Mouse (Mus musculus) kidney, adult 11 months (tissue): ENCODE measurements around the gene Ednra.

Experiments
- DNase-seq: peaks from one replicate; pipeline ENCODE4 v3.0.0; 2022

The Ednra gene

DNA sequence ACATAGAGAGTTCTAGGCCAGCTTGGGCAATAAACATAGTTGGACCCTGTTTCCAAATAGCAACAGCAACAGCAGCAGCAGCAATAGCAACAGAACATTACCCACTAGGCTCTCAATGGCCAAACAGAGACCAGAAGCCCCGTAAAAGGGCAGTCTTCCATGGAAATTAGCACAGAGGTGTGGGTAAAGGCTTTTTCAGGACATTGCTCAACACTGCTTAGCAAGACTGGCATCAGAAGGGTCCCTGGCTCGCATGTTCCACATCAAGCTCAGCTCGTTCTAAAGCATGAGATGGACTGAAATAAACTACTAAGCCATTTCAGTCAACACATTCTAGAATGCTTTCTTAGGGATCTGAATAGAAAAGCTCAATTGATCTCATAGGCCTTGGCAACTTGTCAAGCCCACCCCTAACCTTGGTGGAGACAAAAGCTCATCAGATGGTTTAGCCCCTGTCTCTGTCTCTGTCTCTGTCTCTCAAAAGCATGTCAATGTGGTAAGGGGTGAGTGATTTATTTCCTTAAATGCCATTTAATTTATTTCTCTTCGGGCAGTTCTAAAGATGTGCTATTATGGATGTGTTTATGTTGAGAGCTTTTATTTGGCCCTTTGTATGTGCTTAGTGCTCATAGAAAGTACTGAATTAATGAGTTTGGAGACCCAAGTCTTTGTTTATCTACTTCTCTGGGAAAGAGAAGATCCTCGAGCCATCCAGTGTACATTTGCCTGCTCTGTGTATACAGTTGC lies 84.0 kb downstream of the Ednra start:
- DNase-seq, result no peak

DNA sequence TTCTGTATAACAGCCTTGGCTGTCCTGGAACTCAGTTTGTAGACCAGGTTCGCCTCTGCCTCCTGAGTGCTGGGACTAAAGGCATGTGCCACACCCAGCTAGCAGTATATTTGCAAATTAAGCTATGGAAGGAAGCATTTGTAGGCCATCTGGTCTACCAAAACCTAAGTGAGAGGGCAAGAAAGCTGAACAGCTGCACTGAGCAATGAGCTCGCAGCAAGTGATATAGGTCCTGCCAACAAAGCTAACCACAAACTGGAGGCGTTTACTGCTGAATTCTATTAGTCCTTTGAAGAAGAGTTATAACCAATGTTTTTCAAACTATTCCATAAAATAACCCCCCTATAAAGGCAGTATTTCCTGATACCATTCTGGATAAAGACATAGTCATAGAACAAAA lies 86.7 kb downstream of the Ednra start:
- no peak for DNase-seq

DNA sequence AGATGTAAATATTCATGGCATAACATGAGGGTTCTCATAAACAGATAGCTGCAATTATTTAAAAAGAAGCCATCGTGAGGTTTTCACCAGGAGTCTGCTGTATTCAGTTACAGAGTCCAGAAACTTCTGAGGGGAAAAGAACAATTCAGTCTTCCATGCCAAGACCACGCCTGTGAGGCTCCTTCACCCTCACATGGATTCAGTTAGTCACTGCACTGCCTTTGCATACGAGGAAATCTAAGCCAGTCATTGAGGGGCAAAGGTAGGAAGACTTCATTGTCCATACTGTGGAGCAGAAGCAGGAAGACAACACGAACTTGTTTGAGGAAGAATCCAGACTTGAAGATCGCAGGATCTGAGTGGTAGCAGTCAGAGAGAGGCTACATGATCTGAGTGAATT lies 90.2 kb downstream of the Ednra start:
- DNase-seq, result no peak

DNA sequence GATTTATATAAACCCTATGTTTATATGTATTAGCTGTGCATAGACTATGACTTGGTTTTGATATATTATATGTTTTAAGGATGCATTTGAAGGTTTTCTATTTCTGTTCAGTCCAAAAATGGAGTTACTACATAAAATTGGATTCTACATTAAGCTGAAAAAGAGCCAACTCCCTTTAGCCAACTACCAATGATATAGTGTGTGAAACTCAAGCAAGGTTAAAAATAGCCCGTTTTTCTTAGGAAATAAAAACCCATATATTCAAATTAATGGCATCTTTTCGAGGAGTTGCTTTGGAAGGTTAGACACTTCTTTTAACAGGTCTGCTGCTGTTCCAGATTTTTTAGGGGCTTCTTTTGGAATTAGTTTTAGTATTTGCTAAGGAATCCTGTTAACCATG lies 91.1 kb downstream of the Ednra start:
- no peak for DNase-seq

DNA sequence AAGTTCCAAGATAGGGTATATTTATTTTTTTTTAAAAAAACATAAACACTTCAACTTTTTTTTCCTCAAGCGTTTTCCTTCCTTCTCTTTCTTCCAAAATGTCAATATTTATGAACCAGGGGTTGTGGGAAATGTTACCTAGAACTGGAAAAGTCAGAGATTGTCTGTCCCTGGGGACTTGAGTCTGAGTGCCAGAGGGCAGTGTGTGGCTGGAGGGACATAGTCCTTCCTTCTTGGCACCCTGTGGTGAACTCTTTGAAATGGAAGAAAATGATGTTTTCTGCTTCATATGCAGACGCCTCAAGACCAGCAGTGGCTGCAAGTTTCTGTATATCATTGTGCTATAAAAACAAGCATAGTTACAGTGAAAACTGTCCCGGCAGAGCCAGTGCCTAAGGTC lies 93.6 kb downstream of the Ednra start:
- no peak for DNase-seq

DNA sequence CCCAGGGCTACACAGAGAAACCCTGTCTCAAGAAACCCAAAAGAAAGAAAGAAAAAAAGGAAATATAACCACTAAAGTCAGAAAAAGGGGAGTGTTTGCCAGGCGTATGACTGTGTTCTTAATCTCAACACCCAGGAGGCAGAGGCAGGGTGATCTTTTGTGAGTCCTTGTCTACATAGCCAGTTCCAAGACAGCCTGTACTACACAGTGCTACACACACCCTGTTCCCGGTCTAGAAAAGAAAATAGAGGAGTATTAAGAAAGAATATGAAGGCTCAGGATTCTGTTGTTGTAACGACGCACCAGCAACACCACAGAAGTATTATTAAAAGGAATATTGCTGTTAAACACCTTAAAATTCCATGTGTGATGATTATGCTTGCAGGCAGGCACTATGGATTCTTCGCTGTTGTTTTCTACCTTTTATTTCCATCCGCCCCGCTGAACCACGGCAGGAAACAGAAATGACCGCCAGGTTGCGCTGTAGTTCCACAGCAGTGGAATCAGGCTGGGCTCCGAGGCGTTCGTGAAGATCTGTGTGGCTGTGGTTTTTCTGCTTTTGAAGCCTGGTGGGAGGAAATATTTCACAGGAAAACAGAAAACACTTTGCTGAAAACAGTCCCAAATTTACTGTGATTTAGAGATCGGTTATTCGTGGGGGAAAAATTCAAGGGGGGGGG lies 94.3 kb downstream of the Ednra start:
- DNase-seq, result peak; percentile 32

DNA sequence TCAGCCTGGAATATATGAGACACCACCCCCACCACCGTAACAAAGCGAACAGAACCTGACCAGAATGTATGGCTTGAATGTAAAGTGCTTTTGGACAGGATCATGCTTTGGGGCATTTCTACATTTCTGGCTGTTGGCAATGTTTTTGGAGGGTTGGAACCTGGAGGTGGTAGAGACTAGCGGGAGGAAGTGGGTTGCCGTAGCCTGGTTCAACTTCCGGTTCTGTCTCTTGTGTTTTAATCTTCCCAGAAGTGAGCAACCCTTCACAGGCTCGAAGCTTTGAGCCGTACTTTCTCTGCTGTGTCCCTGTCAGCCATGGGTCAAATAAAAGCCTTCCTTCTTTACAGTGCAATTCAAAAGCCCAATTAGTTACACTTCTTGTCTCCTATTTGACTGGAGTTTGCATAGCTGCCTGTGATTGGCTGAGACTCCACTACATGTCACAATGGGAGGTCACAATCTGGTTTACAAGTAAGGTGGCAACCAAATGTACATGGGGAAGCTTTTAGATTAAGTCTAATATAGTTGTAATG lies 100.5 kb downstream of the Ednra start:
- no peak for DNase-seq

DNA sequence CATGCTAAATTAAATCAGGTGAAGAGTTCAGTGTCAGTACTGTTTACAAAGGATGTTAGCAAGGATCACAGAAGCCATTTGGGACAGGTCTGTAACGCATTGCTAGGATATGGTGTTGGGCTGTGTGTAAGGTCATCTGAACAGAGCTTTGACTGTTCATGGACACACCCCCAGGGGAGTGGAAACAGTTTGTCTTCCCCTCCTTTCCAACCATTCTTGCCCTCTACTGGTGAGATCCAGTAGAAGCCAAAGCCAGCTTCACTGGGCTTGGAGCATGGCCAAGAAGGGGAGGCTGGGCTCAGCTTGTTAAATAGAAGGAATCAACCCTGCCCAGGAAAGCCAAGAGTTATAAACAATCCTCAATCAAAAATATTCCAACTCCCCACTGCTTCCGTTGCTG lies 106.3 kb downstream of the Ednra start:
- peak; percentile 34 for DNase-seq
